Comparison of ENCODE assay signal across 8 mouse cellular contexts in the genomic region with DNA sequence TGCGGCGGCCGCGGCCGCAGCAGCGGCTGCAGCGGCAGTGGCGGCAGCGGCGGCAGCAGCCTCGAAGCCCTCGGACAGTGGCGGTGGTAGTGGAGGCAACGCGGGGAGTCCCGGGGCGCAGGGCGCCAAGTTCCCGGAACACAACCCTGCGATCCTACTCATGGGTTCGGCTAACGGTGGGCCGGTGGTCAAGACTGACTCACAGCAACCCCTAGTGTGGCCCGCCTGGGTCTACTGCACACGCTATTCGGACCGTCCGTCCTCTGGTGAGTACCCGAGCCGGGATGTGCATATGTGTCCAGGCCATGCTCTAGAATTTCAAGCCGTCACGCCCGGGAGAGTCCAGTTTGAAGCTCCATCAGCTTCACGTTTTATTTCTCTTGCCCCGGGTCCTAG. TPM values are rescaled to one million over a fixed set of nuclear protein-coding genes. Genes with fewer than 3 reads are reported as not detected.
A peak's percentile ranks its signal among the peaks of the same experiment; 100 is the strongest.
DNase-seq lines count a peak whose midpoint lies in the region; ATAC-seq and TF ChIP-seq lines count a peak whose summit lies in the region.

No protein-coding gene starts in this region.

- TF ChIP-seq CTCF in forebrain, postnatal 0 days (IDR thresholded peaks at IDR 0.05; ENCODE audit: low read depth) = no peak
- TF ChIP-seq CTCF in lung, adult 2 months (IDR thresholded peaks at IDR 0.05; ENCODE audit: insufficient read depth, low read length) = no peak

- no peak overlapping the region for H3K9ac ChIP-seq in heart, embryonic 14.5 days (ENCODE audit: low read length)
- H3K9ac ChIP-seq in forebrain, postnatal 0 days = no peak overlapping the region
- peak overlapping the region; percentile 77 for H3K9ac ChIP-seq in midbrain, embryonic 12.5 days (replicated peaks)

- no peak overlapping the region for H3K27ac ChIP-seq in heart, embryonic 14.5 days (replicated peaks in 1 of 2; ENCODE audit: control insufficient read depth in 1 of 2, insufficient read depth in 1 of 2, low read depth in 2 of 2, low read length in 2 of 2)
- H3K27ac ChIP-seq in forebrain, postnatal 0 days (ENCODE audit: low read depth, low read length) = no peak overlapping the region
- H3K27ac ChIP-seq in midbrain, embryonic 12.5 days (replicated peaks) = peak overlapping the region; percentile 88

- H3K4me3 ChIP-seq in heart, embryonic 14.5 days (ENCODE audit: control insufficient read depth in 1 of 2, insufficient read depth in 1 of 2, low read depth in 1 of 2, low read length in 2 of 2) = peak overlapping the region; percentile 27 to 51; a peak in 3 of 4 replicates
- 0 out of 2 replicates have a peak overlapping the region, but pooled peaks have one; percentile 28 for H3K4me3 ChIP-seq in forebrain, postnatal 0 days (ENCODE audit: low read depth, low read length)
- H3K4me3 ChIP-seq in midbrain, embryonic 12.5 days = peak overlapping the region; percentile 62
- H3K4me3 ChIP-seq in lung, adult 2 months (replicated peaks; ENCODE audit: extremely low read depth, low read depth, low read length) = no peak overlapping the region

- peak overlapping the region; percentile 88 for H3K4me2 ChIP-seq in heart, embryonic 14.5 days (ENCODE audit: low read length)
- H3K4me2 ChIP-seq in forebrain, postnatal 0 days (ENCODE audit: low read depth) = peak overlapping the region; percentile 57
- peak overlapping the region; percentile 77 for H3K4me2 ChIP-seq in midbrain, embryonic 12.5 days (replicated peaks)

- H3K4me1 ChIP-seq in heart, embryonic 14.5 days (ENCODE audit: control insufficient read depth in 2 of 2, insufficient read depth in 2 of 2, low read length in 2 of 2) = peaks cover 0 to 24% of the 10 kb centered on the region in 2 experiments; a peak in 3 of 4 replicates
- H3K4me1 ChIP-seq in forebrain, postnatal 0 days (ENCODE audit: insufficient read depth) = 0 out of 2 replicates have a peak, but pooled peaks cover 2% of the 10 kb centered on the region
- peaks cover 19% of the 10 kb centered on the region for H3K4me1 ChIP-seq in midbrain, embryonic 12.5 days
- no peaks in the 10 kb centered on the region for H3K4me1 ChIP-seq in lung, adult 2 months (ENCODE audit: control insufficient read depth, insufficient read depth, low read length)

- H3K9me3 ChIP-seq in heart, embryonic 14.5 days (ENCODE audit: control insufficient read depth, low read length) = no peaks in the 10 kb centered on the region
- no peaks in the 10 kb centered on the region for H3K9me3 ChIP-seq in forebrain, postnatal 0 days (ENCODE audit: low read length)
- no peaks in the 10 kb centered on the region for H3K9me3 ChIP-seq in midbrain, embryonic 12.5 days

- TF ChIP-seq POLR2A in lung, adult 2 months (IDR thresholded peaks at IDR 0.05; ENCODE audit: borderline replicate concordance, extremely low read depth, low read depth, low read length) = no peak

- WGBS in heart, embryonic 14.5 days = 1% methylated on average over 32 of the region's 35 CpGs
- under 1% methylated on average over 35 of the region's 35 CpGs for WGBS in forebrain, postnatal 0 days
- under 1% methylated on average over 35 of the region's 35 CpGs for WGBS in midbrain, embryonic 12.5 days
- 4% methylated on average over 35 of the region's 35 CpGs for WGBS in lung, adult 2 months

- DNase-seq in heart, adult 8-10 months (ENCODE audit: low spot score) = no peak
- DNase-seq in ZHBTc4 (ENCODE audit: low read depth, low spot score) = peak; percentile 59
- DNase-seq in forebrain, postnatal 0 days = peak; percentile 33
- no peak for DNase-seq in right cerebral cortex, postnatal 14 days
- no peak for DNase-seq in lung, adult 2 months
- no peak for DNase-seq in layer of hippocampus, adult 8-10 months (ENCODE audit: low spot score in 2 of 2)

- H3K27me3 ChIP-seq in heart, embryonic 14.5 days (ENCODE audit: control insufficient read depth, insufficient read depth, low read length) = peaks cover 92% of the 10 kb centered on the region
- peaks cover 63% of the 10 kb centered on the region for H3K27me3 ChIP-seq in forebrain, postnatal 0 days (ENCODE audit: insufficient read depth, low read length)
- peaks cover 87% of the 10 kb centered on the region for H3K27me3 ChIP-seq in midbrain, embryonic 12.5 days

- H3K36me3 ChIP-seq in heart, embryonic 14.5 days (ENCODE audit: control insufficient read depth, insufficient read depth, low read length) = no peaks in the 10 kb centered on the region
- no peaks in the 10 kb centered on the region for H3K36me3 ChIP-seq in forebrain, postnatal 0 days (ENCODE audit: insufficient read depth)
- no peaks in the 10 kb centered on the region for H3K36me3 ChIP-seq in midbrain, embryonic 12.5 days

- no peak for ATAC-seq in heart, embryonic 14.5 days (ENCODE audit: insufficient number of reproducible peaks, insufficient read depth, low FRiP score, low read depth)
- ATAC-seq in forebrain, postnatal 0 days = 0 out of 2 replicates have a peak, but pooled peaks have one; percentile 3
- no peak for ATAC-seq in midbrain, embryonic 12.5 days (ENCODE audit: low FRiP score, low read depth)

RNA-seq across cellular contexts. Expression of a gene that starts 1.4 kb away (rescaled TPM):
- polyA plus RNA-seq in heart, embryonic 14.5 days (2014; fragmentation: Nextera tagmentation; extraction: Ambion mirVana) = not detected in 2 replicates
- not detected for total RNA-seq in heart, adult 8-10 months (2022)
- 0.29 and 0.92 TPM in 2 replicates for total RNA-seq in forebrain, postnatal 0 days (2014; rRNA removed)
- polyA plus RNA-seq in forebrain, postnatal 0 days (2015; fragmentation: Nextera tagmentation; extraction: Ambion mirVana) = 0.05 and 0.18 TPM in 2 replicates
- polyA plus RNA-seq in midbrain, embryonic 12.5 days (2016; fragmentation: Nextera tagmentation; extraction: Ambion mirVana) = 7.3 and 10.3 TPM in 2 replicates
- not detected in 2 replicates for polyA plus RNA-seq in lung, adult 2 months (2012; rRNA removed)
- not detected for total RNA-seq in layer of hippocampus, adult 8-10 months (2022)

Comparison
In these comparisons a context has a peak if more than half of its experiments do, and no peak if none do; other contexts are left out.
1. DNase-seq: peak in ZHBTc4 (single experiment) and forebrain, postnatal 0 days (single experiment); none in heart, adult 8-10 months (single experiment), right cerebral cortex, postnatal 14 days (single experiment), lung, adult 2 months (single experiment) and layer of hippocampus, adult 8-10 months (0 of 2).
2. Peak in every context shown above with its lines, with median percentiles within 50 percentile points of each other: H3K4me2 ChIP-seq.